Mouse (Mus musculus): ENCODE data around the gene Usp1.
"Not testable (repeated sequence)": the region's sequence is repeated elsewhere in the genome, so short reads cannot be mapped to it uniquely, and the experiment has no call there.

Gene Usp1

DNA sequence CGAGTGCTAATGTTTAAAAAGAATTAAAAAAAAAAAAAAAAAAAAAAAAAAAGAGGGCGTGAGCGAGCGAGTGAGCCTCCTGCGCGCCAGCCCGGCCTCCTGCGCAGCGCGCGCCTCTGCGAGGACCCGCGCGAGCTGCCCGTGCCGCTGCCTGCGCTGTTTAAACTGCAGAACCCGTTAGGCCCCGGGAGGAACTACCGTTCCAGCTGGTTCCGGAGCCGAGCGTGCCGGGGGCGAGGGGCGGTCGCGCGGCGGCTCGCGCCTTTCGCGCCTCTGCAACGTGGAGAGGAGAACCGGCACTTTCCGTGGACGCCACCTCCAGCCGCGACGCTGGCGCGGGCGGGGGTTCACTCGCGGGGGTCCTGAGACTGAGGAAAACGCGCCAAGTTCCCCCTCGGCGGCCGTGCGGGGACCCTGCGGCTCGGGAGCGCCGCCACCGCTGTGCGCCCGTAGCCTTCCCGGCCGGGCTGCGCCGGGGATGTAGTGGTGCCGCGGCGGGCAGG is at the start of gene Usp1:
Gene Usp1 (plus strand): TSS at position 243 of the 503 bp plus-strand sequence.
- no peak for DNase-seq (ENCODE audit: low spot score)

DNA sequence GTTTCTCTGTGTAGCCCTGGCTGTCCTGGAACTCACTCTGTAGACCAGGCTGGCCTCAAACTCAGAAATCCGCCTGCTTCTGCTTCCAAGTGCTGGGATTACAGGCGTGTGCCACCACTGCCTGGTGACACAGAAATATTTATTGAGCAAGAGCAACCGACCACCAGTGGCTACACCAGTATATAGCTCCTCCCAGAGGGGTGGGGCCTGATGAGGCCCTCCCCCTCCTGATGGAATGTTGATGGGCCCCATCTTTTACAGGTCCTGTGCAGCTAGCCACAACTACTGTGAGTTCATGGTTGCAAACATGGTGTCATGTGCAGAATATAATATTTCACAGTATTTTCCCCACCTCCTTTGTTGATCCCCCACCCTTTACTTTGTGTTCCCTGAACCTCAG is 40.9 kb upstream of the Usp1 start:
- no peak for DNase-seq (ENCODE audit: low spot score)

DNA sequence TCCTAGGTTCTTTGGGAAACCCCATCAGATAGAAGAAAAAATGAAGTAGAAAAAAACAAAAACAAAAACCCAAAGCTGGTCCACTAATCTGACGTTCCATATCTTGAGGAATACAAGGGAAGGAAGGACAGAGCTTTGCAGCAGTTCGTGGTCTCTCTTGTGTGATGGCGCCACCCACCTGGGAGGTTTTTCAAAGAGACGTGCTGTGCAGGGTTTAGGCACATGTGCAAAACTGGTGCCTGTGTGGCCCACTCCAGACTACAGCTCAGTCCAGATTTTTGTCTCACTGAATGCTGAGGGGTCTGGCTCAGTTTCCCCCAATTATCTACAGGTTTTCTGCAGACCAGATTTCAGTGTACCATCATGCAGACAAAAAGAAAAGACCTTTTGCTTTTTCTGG is 37.2 kb upstream of the Usp1 start:
- no peak for DNase-seq (ENCODE audit: low spot score)

GRCm38 (mm10) chr4:98887148-98887547 is 36.5 kb upstream of the Usp1 start:
- peak; percentile 57 for DNase-seq (ENCODE audit: low spot score)

- DNase-seq (ENCODE audit: low spot score) = no peak
Measured at GRCm38 (mm10) chr4:98910246-98910645, 13.4 kb upstream of the Usp1 start.

GRCm38 (mm10) chr4:98917724-98918123 is 5.9 kb upstream of the Usp1 start:
- no peak for DNase-seq (ENCODE audit: low spot score)

- peak; percentile 79 for DNase-seq (ENCODE audit: low spot score)
Measured at GRCm38 (mm10) chr4:98918204-98918603, 5.4 kb upstream of the Usp1 start.

- no peak for DNase-seq (ENCODE audit: low spot score)
Measured at GRCm38 (mm10) chr4:98920896-98921295, 2.7 kb upstream of the Usp1 start.

GRCm38 (mm10) chr4:98922061-98922642 is 1.5 kb upstream of the Usp1 start:
- peak; percentile 36 for DNase-seq (ENCODE audit: low spot score)

GRCm38 (mm10) chr4:98922643-98923567 is 705 bp upstream of the Usp1 start:
- DNase-seq (ENCODE audit: low spot score) = peak; percentile 99

DNA sequence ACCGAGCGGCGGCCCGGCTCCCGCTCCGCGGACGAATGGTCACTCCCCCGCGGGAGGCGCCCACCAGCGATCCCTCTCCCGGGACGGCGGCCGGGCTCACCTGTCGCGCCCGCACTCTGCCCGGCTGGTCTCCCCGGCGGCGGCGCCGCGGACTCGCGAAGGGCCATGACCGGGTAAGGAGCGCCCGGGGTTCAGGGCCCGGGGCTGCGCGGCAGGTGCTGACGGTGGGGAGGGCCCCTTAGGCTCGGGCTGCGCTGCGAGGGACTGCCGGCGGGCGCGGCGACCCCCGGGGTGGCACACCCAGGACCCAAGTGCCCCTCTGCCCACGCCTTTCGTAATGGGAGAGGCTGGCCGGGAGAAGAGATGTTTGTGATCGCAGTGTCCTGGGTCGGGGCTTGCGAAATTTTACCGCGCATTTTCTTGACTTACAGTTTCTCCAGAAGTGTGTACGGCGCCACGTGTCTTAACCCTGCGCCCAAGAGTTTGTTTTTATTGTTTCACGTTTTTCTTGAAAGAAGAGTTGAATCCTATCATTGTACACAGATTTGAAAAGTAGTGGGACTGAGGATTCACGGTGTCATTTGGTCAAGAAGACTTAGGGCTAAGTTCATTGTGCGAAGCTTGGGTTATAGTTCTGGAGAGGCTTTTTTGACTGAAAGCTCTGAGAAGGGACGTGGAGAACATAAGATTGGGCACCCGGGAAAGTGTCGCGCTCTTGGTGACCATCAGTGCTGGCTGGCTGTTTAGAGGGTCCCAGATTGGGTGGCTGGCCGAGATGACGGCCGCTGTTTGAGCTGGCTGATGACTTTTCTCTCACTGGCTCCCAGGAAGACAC is 678 bp downstream of the Usp1 start:
- no peak for DNase-seq (ENCODE audit: low spot score)

DNA sequence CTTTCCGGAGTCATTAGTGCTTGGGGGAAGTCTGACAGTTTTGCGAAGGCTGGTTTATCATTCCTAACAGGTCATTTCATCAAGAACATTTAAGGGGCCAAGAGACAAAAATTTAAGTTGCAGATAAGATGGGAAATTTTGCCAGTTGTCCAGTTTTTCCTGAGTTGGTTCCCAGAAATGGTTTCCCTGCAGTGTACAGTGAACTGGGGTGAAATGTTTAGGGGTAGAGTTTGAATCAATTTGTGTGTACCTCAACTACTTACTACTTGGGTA is 1.2 kb downstream of the Usp1 start:
- no peak for DNase-seq (ENCODE audit: low spot score)

DNA sequence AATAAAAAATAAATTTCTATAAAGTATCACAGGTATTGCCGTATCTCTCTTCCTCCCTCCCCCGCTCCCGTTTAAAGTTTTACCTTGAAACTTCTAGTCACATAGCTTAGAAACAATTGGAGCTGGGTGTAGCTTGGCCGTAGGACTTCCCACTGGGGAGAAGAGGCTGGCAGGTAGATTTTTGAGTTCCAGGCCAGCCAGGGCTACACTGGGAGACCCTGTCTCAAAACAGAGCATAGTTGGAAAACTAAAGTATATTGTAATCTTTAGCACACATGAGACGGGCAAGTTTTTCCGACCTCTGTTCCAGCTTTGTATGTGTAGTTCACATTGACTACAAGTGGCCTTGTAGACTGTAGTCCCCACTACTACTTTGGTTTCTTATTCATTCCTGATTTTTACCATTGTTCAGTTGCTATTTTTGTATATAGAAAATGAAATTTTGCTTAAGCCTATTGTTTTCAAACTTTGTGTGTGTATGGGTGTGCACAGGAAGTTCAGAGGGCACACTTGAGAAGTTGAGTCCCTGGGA is 1.7 kb downstream of the Usp1 start:
- DNase-seq (ENCODE audit: low spot score) = no peak

GRCm38 (mm10) chr4:98936036-98936435 is 12.4 kb downstream of the Usp1 start:
- DNase-seq (ENCODE audit: low spot score) = no peak

DNA sequence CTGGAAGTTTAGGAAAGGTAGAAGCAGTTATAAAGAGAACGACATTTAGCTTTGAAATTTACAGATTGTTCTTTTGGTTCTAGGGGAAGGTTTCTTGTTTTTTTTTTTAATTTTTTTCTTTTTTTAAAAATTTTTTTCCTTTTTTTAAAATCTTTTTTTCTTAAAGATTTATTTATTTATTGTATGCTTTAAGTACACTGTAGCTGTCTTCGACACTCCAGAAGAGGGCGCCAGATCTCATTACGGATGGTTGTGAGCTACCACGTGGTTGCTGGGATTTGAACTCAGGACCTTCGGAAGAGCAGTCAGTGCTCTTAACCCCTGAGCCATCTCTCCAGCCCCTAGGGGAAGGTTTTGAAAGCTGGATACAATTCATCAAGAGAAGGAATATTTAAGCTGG is 14.6 kb downstream of the Usp1 start:
- not testable (repeated sequence) for DNase-seq (ENCODE audit: low spot score)

- DNase-seq (ENCODE audit: low spot score) = no peak
Measured at GRCm38 (mm10) chr4:98950563-98950962, 27.0 kb downstream of the Usp1 start.

- no peak for DNase-seq (ENCODE audit: low spot score)
Measured at GRCm38 (mm10) chr4:98955986-98956385, 32.4 kb downstream of the Usp1 start.

GRCm38 (mm10) chr4:98960243-98960642 is 36.6 kb downstream of the Usp1 start:
- peak; percentile 46 for DNase-seq (ENCODE audit: low spot score)

DNA sequence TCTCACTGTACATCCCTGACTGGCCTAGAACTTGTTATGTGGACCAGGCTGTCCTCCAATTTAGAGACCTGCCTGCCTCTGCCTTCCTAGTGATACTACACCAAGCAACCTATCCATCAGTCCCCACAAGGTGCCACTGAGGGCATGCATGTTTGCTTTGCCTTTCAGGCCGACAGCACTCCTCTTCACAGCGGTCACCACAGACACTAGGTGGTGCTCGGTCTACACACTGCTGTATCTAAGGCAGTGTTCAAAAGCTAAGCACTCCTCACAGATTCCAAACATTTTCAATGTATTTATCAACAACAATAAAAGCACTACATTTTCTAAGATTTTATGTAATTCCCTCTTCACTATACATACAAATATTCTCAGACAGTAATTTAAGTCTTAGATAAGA is 46.3 kb downstream of the Usp1 start:
- DNase-seq (ENCODE audit: low spot score) = no peak

GRCm38 (mm10) chr4:98975741-98976140 is 52.1 kb downstream of the Usp1 start:
- no peak for DNase-seq (ENCODE audit: low spot score)

GRCm38 (mm10) chr4:98978288-98978687 is 54.7 kb downstream of the Usp1 start:
- DNase-seq (ENCODE audit: low spot score) = not testable (repeated sequence)

DNA sequence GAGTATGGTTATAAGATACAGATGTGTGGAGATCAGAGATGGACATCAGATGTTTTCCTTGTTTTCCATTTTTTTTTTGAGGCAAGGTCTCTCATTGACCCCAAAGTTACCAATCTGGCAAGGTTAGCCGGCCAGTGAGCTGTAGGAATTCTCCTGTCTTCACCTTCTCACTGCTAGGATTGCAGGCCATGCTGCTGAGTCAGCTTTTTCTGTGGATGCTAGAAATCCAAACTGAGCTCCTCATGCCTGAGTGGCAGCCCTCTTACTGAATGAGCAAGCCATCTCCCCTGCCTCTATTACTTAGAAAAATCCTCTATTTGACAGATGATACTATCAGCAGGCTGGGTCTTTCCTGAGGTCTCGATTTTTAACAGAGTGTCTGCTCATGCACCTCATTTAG is 55.1 kb downstream of the Usp1 start:
- no peak for DNase-seq (ENCODE audit: low spot score)

Measured in yolk sac, embryonic 10.5 days (tissue).